Mouse (Mus musculus): ENCODE data around the gene Phlda1. TPM values are rescaled to one million over a fixed set of nuclear protein-coding genes. Genes with fewer than 3 reads are reported as not detected.

Phlda1 gene
- polyA plus RNA-seq, 1 experiment from 2014 or later, result 37.4 TPM

Other genes with a start within 250 kb of the Phlda1 start
- gene Bbs10, start 207.6 kb upstream of the Phlda1 start, polyA plus RNA-seq (2016; fragmentation: Nextera tagmentation; extraction: Ambion mirVana), result 7.5 and 7.7 TPM in 2 replicates
- 286 and 315 TPM in 2 replicates for gene Nap1l1, start 33.1 kb upstream of the Phlda1 start, polyA plus RNA-seq (2016; fragmentation: Nextera tagmentation; extraction: Ambion mirVana)